Mouse (Mus musculus) hindbrain, embryonic 12.5 days (tissue): Measurements from ENCODE around the gene Mto1. TPM values are rescaled to one million over a fixed set of nuclear protein-coding genes. Genes with fewer than 3 reads are reported as not detected.
A peak's percentile ranks its signal among the peaks of the same experiment; 100 is the strongest.

Experiments used
- ATAC-seq: fragments of 200-750 bp; cut with Nextera tagmentation; 2 replicates; pipeline ENCODE4 v1.8.0; 2017; ENCODE audit warnings: moderate TSS enrichment; ENCODE audit not compliant: low FRiP score
- H3K27ac ChIP-seq: fragments of 300-500 bp; sonication (generic); 2 replicates; pipeline ENCODE4 v1.5.1; 2016; ENCODE audit warnings: mild to moderate bottlenecking
- H3K27me3 ChIP-seq: fragments of 300-500 bp; sonication (generic); 2 replicates; pipeline ENCODE4 v1.6.1; 2016; ENCODE audit warnings: mild to moderate bottlenecking
- H3K36me3 ChIP-seq: fragments of 300-500 bp; sonication (generic); 2 replicates; pipeline ENCODE4 v1.6.1; 2016; ENCODE audit warnings: mild to moderate bottlenecking
- H3K4me1 ChIP-seq: fragments of 300-500 bp; sonication (generic); 2 replicates; pipeline ENCODE4 v1.6.1; 2016
- H3K4me2 ChIP-seq: fragments of 300-500 bp; sonication (generic); replicated peaks from 2 replicates; pipeline ENCODE4 v1.6.1; 2016; ENCODE audit warnings: mild to moderate bottlenecking
- H3K4me3 ChIP-seq: fragments of 300-500 bp; sonication (generic); 2 replicates; pipeline ENCODE4 v1.5.1; 2016; ENCODE audit warnings: mild to moderate bottlenecking
- H3K9ac ChIP-seq: fragments of 300-500 bp; sonication (generic); 2 replicates; pipeline ENCODE4 v1.6.1; 2016; ENCODE audit warnings: mild to moderate bottlenecking, moderate library complexity
- H3K9me3 ChIP-seq: fragments of 300-500 bp; sonication (generic); replicated peaks from 2 replicates; pipeline ENCODE4 v1.6.1; 2016; ENCODE audit warnings: mild to moderate bottlenecking
- WGBS: fragments of 180-500 bp; shearing (Covaris S2); methylation state at CpG from one replicate; pipeline ENCODE4 v1.1.7; 2016; 5-methylcytosine and 5-hydroxymethylcytosine counted together
- polyA plus RNA-seq: library from polyadenylated mRNA; unstranded; fragments of >200 nt; fragmentation: Nextera tagmentation; extraction: Ambion mirVana; gene quantifications from 2 replicates; pipeline ENCODE4 v1.2.1, GENCODE M21; 2016

The Mto1 gene
- polyA plus RNA-seq, 1 experiment from 2014 or later, result 23.2 TPM

- peak within 1 kb of the TSS; percentile 48 for H3K9ac ChIP-seq
- H3K27ac ChIP-seq, result no peak within 1 kb of the TSS
- no peaks in the 10 kb centered on the region for H3K9me3 ChIP-seq
- H3K36me3 ChIP-seq, result no peaks in the 10 kb centered on the region
- H3K4me1 ChIP-seq, result peaks cover 8% of the 10 kb centered on the region
- under 1% methylated on average over 80 of the region's 81 CpGs for WGBS
- H3K4me3 ChIP-seq, result peak within 1 kb of the TSS; percentile 36
- peak within 1 kb of the TSS; percentile 68 for H3K4me2 ChIP-seq
- peaks cover 81% of the 10 kb centered on the region for H3K27me3 ChIP-seq
- ATAC-seq, result peak; percentile 13; the same call in 1 of the 2 replicates
These were observed 5.2 kb upstream of the Mto1 start, which contains the start of gene Cgas for GRCm38 (mm10) chr9:78442579-78443392. Gene Cgas (minus strand): TSS chr9:78443237.

GRCm38 (mm10) chr9:78447606-78447972, 419 bp upstream of the Mto1 start:
- peaks cover 8% of the 10 kb centered on the region; the same call in 1 of the 2 replicates for H3K36me3 ChIP-seq
- whole genome bisulfite sequencing, result 37% methylated on average over 9 of the region's 9 CpGs
- H3K27me3 ChIP-seq, result peaks cover 44% of the 10 kb centered on the region
- H3K4me2 ChIP-seq, result peak overlapping the region; percentile 72
- H3K27ac ChIP-seq, result no peak overlapping the region
- peaks cover 14% of the 10 kb centered on the region for H3K4me1 ChIP-seq
- no peaks in the 10 kb centered on the region for H3K9me3 ChIP-seq
- H3K4me3 ChIP-seq, result peak overlapping the region; percentile 97
- peak overlapping the region; percentile 91 for H3K9ac ChIP-seq
- ATAC-seq, result peak; percentile 54

- no peak overlapping the region for H3K9ac ChIP-seq
- no peaks in the 10 kb centered on the region for H3K9me3 ChIP-seq
- no peak overlapping the region for H3K4me2 ChIP-seq
- WGBS, result 72% methylated on average over 5 of the region's 5 CpGs
- H3K27me3 ChIP-seq, result peaks cover 16% of the 10 kb centered on the region
- no peak overlapping the region for H3K4me3 ChIP-seq
- no peak overlapping the region for H3K27ac ChIP-seq
- peaks cover 9% of the 10 kb centered on the region for H3K4me1 ChIP-seq
- peaks cover 26% of the 10 kb centered on the region for H3K36me3 ChIP-seq
- no peak for ATAC-seq
These were observed 2.4 kb downstream of the Mto1 start for GRCm38 (mm10) chr9:78450404-78450803.

GRCm38 (mm10) chr9:78451382-78451781, 3.4 kb downstream of the Mto1 start:
- Histone ChIP-seq H3K4me2 (no peak overlapping the region), H3K9me3 (no peaks in the 10 kb centered on the region)
- 90% methylated on average over 4 of the region's 4 CpGs for WGBS

GRCm38 (mm10) chr9:78457026-78457425, 9.0 kb downstream of the Mto1 start:
- Histone ChIP-seq H3K27me3 (no peaks in the 10 kb centered on the region), H3K4me3 (no peak overlapping the region), H3K36me3 (peaks cover 60% of the 10 kb centered on the region), H3K9me3 (no peaks in the 10 kb centered on the region), H3K4me1 (no peaks in the 10 kb centered on the region), H3K27ac (no peak overlapping the region), H3K4me2 (no peak overlapping the region), H3K9ac (no peak overlapping the region)
- WGBS, result 91% methylated on average over 8 of the region's 8 CpGs
- ATAC-seq, result no peak

More at GRCm38 (mm10) chr9:78451382-78451781, 3.4 kb downstream of the Mto1 start:
- no peak overlapping the region for H3K9ac ChIP-seq
- H3K4me3 ChIP-seq, result no peak overlapping the region
- no peak for ATAC-seq
- H3K36me3 ChIP-seq, result peaks cover 26% of the 10 kb centered on the region
- H3K4me1 ChIP-seq, result peaks cover 9% of the 10 kb centered on the region
- peaks cover 7% of the 10 kb centered on the region; the same call in 1 of the 2 replicates for H3K27me3 ChIP-seq
- no peak overlapping the region for H3K27ac ChIP-seq

- H3K4me3 ChIP-seq, result no peak overlapping the region
- no peak for ATAC-seq
- no peak overlapping the region for H3K9ac ChIP-seq
- no peaks in the 10 kb centered on the region for H3K27me3 ChIP-seq
- peaks cover 70% of the 10 kb centered on the region for H3K36me3 ChIP-seq
- WGBS, result 93% methylated on average over 4 of the region's 4 CpGs
- no peak overlapping the region for H3K4me2 ChIP-seq
- H3K27ac ChIP-seq, result no peak overlapping the region
- no peaks in the 10 kb centered on the region for H3K4me1 ChIP-seq
- H3K9me3 ChIP-seq, result no peaks in the 10 kb centered on the region
These were observed 15.3 kb downstream of the Mto1 start for GRCm38 (mm10) chr9:78463337-78463736.

- no peak for ATAC-seq
- Histone ChIP-seq H3K9me3 (no peaks in the 10 kb centered on the region), H3K27me3 (no peaks in the 10 kb centered on the region), H3K4me3 (no peak overlapping the region), H3K9ac (no peak overlapping the region), H3K4me2 (no peak overlapping the region), H3K4me1 (no peaks in the 10 kb centered on the region), H3K27ac (no peak overlapping the region), H3K36me3 (peaks cover 73% of the 10 kb centered on the region)
- WGBS, result 93% methylated on average over 3 of the region's 3 CpGs
These were observed 17.7 kb downstream of the Mto1 start for GRCm38 (mm10) chr9:78465725-78466124.

- ATAC-seq, result no peak
- Histone ChIP-seq H3K4me3 (no peak overlapping the region), H3K4me2 (no peak overlapping the region), H3K27me3 (no peaks in the 10 kb centered on the region), H3K9ac (no peak overlapping the region), H3K27ac (no peak overlapping the region), H3K4me1 (no peaks in the 10 kb centered on the region; the same call in 1 of the 2 replicates), H3K9me3 (no peaks in the 10 kb centered on the region), H3K36me3 (peaks cover 55% of the 10 kb centered on the region)
- WGBS, result 83% methylated on average over 8 of the region's 8 CpGs
These were observed 25.6 kb downstream of the Mto1 start for GRCm38 (mm10) chr9:78473588-78473987.

GRCm38 (mm10) chr9:78474270-78474669, 26.3 kb downstream of the Mto1 start:
- WGBS, result 78% methylated on average over 2 of the region's 2 CpGs
- no peak for ATAC-seq

GRCm38 (mm10) chr9:78474771-78475382, 26.9 kb downstream of the Mto1 start:
- peaks cover 56% of the 10 kb centered on the region for H3K36me3 ChIP-seq
- no peak for ATAC-seq
- no peak overlapping the region for H3K4me2 ChIP-seq
- no peak overlapping the region for H3K4me3 ChIP-seq
- no peaks in the 10 kb centered on the region for H3K9me3 ChIP-seq
- no peak overlapping the region for H3K27ac ChIP-seq
- peaks cover 9% of the 10 kb centered on the region for H3K4me1 ChIP-seq
- 83% methylated on average over 5 of the region's 5 CpGs for WGBS
- H3K27me3 ChIP-seq, result no peaks in the 10 kb centered on the region
- no peak overlapping the region for H3K9ac ChIP-seq

More at GRCm38 (mm10) chr9:78474270-78474669, 26.3 kb downstream of the Mto1 start:
- H3K27ac ChIP-seq, result no peak overlapping the region
- H3K9ac ChIP-seq, result no peak overlapping the region
- H3K36me3 ChIP-seq, result peaks cover 54% of the 10 kb centered on the region
- H3K4me1 ChIP-seq, result peaks cover 5% of the 10 kb centered on the region
- H3K9me3 ChIP-seq, result no peaks in the 10 kb centered on the region
- H3K27me3 ChIP-seq, result no peaks in the 10 kb centered on the region
- H3K4me3 ChIP-seq, result no peak overlapping the region
- H3K4me2 ChIP-seq, result no peak overlapping the region

- 93% methylated on average over 2 of the region's 2 CpGs for WGBS
These were observed 27.4 kb downstream of the Mto1 start for GRCm38 (mm10) chr9:78475383-78475780.

GRCm38 (mm10) chr9:78475873-78476272, 27.9 kb downstream of the Mto1 start:
- H3K4me3 ChIP-seq, result no peak overlapping the region
- H3K27ac ChIP-seq, result no peak overlapping the region
- peaks cover 9% of the 10 kb centered on the region for H3K4me1 ChIP-seq
- no peaks in the 10 kb centered on the region for H3K27me3 ChIP-seq
- peaks cover 48% of the 10 kb centered on the region for H3K36me3 ChIP-seq
- H3K4me2 ChIP-seq, result no peak overlapping the region
- H3K9ac ChIP-seq, result no peak overlapping the region
- no peak for ATAC-seq
- H3K9me3 ChIP-seq, result no peaks in the 10 kb centered on the region
- 91% methylated on average over 4 of the region's 4 CpGs for WGBS

More at GRCm38 (mm10) chr9:78475383-78475780, 27.4 kb downstream of the Mto1 start:
- H3K4me3 ChIP-seq, result no peak overlapping the region
- H3K4me1 ChIP-seq, result peaks cover 9% of the 10 kb centered on the region
- no peak overlapping the region for H3K9ac ChIP-seq
- peaks cover 53% of the 10 kb centered on the region for H3K36me3 ChIP-seq
- H3K9me3 ChIP-seq, result no peaks in the 10 kb centered on the region
- H3K27me3 ChIP-seq, result no peaks in the 10 kb centered on the region
- no peak overlapping the region for H3K27ac ChIP-seq
- ATAC-seq, result no peak
- no peak overlapping the region for H3K4me2 ChIP-seq
